Mouse (Mus musculus): ENCODE data around the gene Nkap. TPM values are rescaled to one million over a fixed set of nuclear protein-coding genes. Genes with fewer than 3 reads are reported as not detected.

Nkap gene
- 1.3 and 1.4 TPM in 2 replicates for polyA plus RNA-seq (2012; rRNA removed)

DNA sequence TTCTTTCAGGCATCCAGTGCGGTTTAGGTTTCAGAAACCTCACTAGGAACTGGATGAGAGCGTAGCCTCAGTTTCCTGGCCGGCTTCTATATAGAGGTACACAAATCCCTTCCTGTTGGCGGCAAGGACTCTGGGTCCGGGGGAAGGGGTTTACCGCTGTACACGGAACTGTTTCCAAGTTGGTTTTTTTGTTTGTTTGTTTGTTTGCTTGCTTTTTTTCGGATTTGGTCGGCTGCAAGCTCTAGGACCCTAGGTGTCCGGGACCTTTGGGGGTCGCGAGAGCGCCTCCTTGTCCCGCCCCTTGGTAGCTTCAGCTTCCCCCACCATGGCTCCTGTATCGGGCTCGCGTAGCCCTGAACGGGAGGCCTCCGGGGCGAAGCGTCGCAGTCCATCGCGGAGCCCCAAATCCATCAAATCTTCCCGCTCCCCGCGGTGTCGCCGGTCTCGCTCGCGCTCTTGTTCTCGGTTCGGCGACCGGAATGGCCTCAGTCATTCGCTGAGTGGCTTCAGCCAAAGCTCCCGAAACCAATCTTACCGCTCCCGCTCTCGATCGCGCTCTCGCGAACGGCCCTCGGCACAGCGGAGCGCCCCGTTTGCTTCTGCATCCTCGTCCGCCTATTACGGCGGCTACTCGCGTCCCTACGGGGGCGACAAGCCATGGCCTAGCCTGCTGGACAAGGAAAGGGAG lies at the start of gene Nkap:
Gene Nkap (plus strand): TSS at position 125 of the 688 bp plus-strand sequence.

DNA sequence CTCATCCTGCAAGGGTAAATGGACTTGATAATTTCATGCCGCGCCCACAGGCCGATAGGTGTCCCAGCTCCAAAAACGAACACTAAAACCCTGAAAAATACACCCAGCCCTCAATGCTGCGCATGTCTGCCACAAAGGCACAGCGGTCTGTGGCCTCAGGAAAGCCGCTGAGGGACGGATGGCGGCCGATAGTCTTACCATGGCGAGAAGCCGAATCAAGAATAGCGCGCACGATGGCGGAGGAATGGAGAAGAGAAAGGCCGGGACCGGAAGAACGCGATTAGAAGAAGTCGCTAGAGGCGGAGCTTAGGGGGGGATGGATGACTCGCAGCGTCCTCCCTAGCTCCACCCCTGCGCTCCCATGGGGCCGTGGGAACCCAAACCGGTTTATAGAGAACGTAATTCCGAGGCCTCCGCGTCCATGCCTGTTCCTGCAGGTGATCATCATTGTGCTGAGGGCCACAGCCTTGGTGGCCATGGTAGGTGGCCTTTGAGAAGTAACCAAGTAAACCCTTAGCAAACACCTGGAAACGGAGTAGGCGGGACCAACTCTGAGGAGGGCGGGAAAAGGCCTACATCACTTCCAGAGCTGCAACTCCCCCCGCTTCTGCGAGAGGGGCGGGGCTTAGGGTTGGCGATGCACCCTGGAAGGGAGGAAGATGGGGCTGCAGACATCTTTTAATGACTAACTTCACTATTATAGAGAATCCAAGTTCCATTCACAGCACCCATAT lies 41.5 kb upstream of the Nkap start, which contains the start of gene Rpl39:
Gene Rpl39 (minus strand): TSS at position 476 of the 734 bp plus-strand sequence.

DNA sequence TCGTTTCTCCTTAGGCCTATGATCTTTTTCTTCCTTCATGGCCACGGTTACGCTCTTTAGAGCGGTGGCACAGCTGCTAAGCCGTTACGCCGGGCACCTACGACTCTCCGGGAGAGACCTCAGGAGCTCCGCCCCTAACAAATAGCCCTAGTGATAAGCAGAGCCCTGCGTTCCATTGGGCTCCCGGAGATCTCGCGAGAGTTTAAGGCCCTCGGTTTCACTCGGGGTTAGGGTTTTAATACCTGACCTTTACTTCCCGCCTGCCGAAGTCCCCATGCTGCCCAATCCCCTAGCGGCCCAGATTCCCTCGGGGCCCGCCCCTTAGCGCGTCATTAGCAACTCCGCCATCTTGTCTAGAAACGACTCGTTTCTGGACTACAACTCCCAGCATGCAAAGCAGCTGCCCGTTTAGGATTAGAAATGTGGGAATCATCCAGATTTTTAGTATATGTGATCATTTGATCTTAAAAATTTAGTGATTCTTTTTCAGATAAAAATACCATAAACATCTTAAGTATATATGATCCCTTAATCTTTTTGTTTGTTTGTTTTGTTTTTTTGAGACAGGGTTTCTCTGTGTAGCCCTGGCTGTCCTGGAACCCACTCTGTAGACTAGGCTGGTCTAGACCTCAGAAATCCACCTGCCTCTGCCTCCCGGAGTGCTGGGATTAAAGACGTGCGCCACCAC lies 16.3 kb upstream of the Nkap start, which contains the start of gene Upf3b:
Gene Upf3b (minus strand): TSS at position 130 of the 688 bp plus-strand sequence.

GRCm38 (mm10) chrX:37168742-37169141 lies 42.1 kb downstream of the Nkap start, which contains the start of gene Akap14:
Gene Akap14 (minus strand): TSS chrX:37168842.

DNA sequence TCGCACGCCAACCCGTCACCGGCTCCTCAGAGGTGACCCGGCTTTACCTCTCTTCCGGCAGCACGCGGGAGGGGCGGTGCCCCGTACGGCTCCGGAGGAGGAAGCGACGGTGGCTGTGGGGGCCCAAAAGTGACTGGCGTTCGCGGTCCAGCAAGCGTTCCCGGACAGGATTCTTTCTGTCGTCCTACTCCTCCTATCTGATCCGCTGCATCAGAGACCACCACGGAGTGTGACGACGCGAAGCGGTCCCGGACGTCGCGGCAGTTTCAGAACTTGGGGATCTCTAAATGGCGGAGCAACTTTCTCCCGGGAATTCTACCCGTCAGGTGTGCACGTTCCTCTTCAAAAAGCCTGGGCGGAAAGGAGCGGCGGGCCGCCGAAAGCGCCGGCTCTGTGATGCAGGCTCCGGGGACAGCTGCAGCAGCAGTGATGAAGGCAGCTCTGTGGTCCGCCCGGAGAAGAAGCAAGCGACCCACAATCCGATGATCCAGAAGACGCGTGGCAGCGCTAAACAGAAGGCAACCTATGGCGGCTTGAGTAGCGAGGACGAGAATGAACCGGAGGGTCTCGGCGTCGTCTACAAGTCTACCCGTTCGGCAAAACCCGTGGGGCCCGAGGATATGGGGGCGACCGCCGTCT lies 64.6 kb downstream of the Nkap start, which contains the start of the genes Ndufa1 and Rnf113a1:
Gene Ndufa1 (minus strand): TSS at position 59 of the 639 bp plus-strand sequence.
Gene Rnf113a1 (plus strand): TSS at position 141 of the 639 bp plus-strand sequence.

Other genes starting within 250 kb of the Nkap start
- 0.20 and 0.45 TPM in 2 replicates for gene Nkrf, start 223.9 kb upstream of the Nkap start, polyA plus RNA-seq (2012; rRNA removed)
- gene Sept6, start 135.0 kb upstream of the Nkap start, polyA plus RNA-seq (2012; rRNA removed): 9.3 and 11.4 TPM in 2 replicates
- not detected in 2 replicates for gene Sowahd, start 78.0 kb upstream of the Nkap start, polyA plus RNA-seq (2012; rRNA removed)
- gene Rpl39, start 41.4 kb upstream of the Nkap start, polyA plus RNA-seq (2012; rRNA removed): 31.9 and 65.0 TPM in 2 replicates
- 1.8 and 2.5 TPM in 2 replicates for gene Upf3b, start 16.5 kb upstream of the Nkap start, polyA plus RNA-seq (2012; rRNA removed)
- not detected in 2 replicates for gene Akap14, start 42.0 kb downstream of the Nkap start, polyA plus RNA-seq (2012; rRNA removed)
- 258 and 356 TPM in 2 replicates for gene Ndufa1, start 64.4 kb downstream of the Nkap start, polyA plus RNA-seq (2012; rRNA removed)
- 1.6 and 1.9 TPM in 2 replicates for gene Rnf113a1, start 64.5 kb downstream of the Nkap start, polyA plus RNA-seq (2012; rRNA removed)
- gene Gm9, start 84.2 kb downstream of the Nkap start, polyA plus RNA-seq (2012; rRNA removed): not detected in 2 replicates
- gene Rhox1, start 95.5 kb downstream of the Nkap start, polyA plus RNA-seq (2012; rRNA removed): not detected in 2 replicates
- not detected in 2 replicates for gene Rhox2a, start 118.2 kb downstream of the Nkap start, polyA plus RNA-seq (2012; rRNA removed)
- not detected in 2 replicates for gene Rhox3a, start 123.1 kb downstream of the Nkap start, polyA plus RNA-seq (2012; rRNA removed)
- not detected in 2 replicates for gene Rhox4a, start 138.5 kb downstream of the Nkap start, polyA plus RNA-seq (2012; rRNA removed)

All from colon, adult 2 months (tissue).